Mouse (Mus musculus) ES-E14 (cell line): ENCODE measurements around the gene Emc9.

Experiments used
- CHD2 ChIP-seq: IDR thresholded peaks from 2 replicates; pipeline ENCODE4 v1.6.1; 2014; ENCODE audit warnings: mild to moderate bottlenecking, low read depth, low read length, inconsistent platforms
- HCFC1 ChIP-seq: IDR thresholded peaks from 2 replicates; pipeline ENCODE4 v1.6.1; 2012; ENCODE audit warnings: low read length, inconsistent platforms, borderline replicate concordance; ENCODE audit not compliant: insufficient read depth
- MAFK ChIP-seq: IDR thresholded peaks from 2 replicates; pipeline ENCODE4 v1.6.1; 2014; ENCODE audit warnings: mild to moderate bottlenecking, low read depth, low read length, inconsistent platforms; ENCODE audit not compliant: insufficient read depth
- ZC3H11A ChIP-seq: IDR thresholded peaks from 2 replicates; pipeline ENCODE4 v1.6.1; 2012; ENCODE audit warnings: low read depth, mild to moderate bottlenecking, inconsistent platforms, low read length, borderline replicate concordance
- ZNF384 ChIP-seq: IDR thresholded peaks from 2 replicates; pipeline ENCODE4 v1.6.1; 2012; ENCODE audit warnings: low read depth, low read length, inconsistent platforms

GRCm38 (mm10) chr14:55616844-55617243 lies 31.7 kb upstream of the Emc9 start:
- TF ChIP-seq MAFK = no peak
- TF ChIP-seq CHD2 = no peak
- TF ChIP-seq ZNF384 = no peak
- no peak for TF ChIP-seq ZC3H11A
- TF ChIP-seq HCFC1 = no peak
